Mouse (Mus musculus) left cerebral cortex, postnatal 4 days (tissue): Measurements from ENCODE around the gene Sorcs2. TPM values are rescaled to one million over a fixed set of nuclear protein-coding genes. Genes with fewer than 3 reads are reported as not detected.

Experiments
- DNase-seq: peaks from one replicate; pipeline ENCODE4 v3.0.0-alpha.2; 2022
- intact Hi-C: fragments of 180-260 bp; cut with DNase I; formaldehyde crosslinking; loops from one replicate; pipeline ENCODE4 v1.15.1; 2025
- total RNA-seq, 2 experiments: library from RNA; stranded (reverse); gene quantifications; 2 replicates each; pipeline ENCODE4 v1.2.3; 2021

Sorcs2 gene
- total RNA-seq, 2 experiments from 2014 or later, result 33.9 to 35.4 TPM

- intact Hi-C loops, result no loop called here
- no peak for DNase-seq
Observed at GRCm38 (mm10) chr5:36025076-36025475, 372.9 kb downstream of the Sorcs2 start.

- peak; percentile 59 for DNase-seq
Observed at GRCm38 (mm10) chr5:36024003-36024685, 373.8 kb downstream of the Sorcs2 start.

DNA sequence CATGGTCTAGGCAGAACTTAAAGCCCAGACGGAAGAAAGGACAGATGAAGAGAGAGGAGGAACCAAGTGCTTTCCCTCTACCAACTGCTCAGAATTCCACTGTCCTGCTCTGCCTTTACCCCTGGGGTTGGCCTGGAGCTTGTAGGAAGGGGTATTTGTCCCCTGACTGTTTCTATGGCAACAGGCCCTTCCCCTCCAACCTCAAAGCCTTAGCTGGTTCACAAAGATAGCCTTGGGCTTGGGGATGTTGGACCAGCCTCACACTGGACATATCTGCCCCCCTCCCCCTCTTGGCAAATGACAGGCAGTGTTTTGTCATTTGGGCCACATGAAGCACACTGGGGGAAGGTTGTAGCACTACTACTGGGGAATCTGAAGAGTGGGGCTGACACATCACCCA, 375.6 kb downstream of the Sorcs2 start:
- DNase-seq, result no peak
- intact Hi-C loops, result no loop called here

More at GRCm38 (mm10) chr5:36024003-36024685, 373.8 kb downstream of the Sorcs2 start:
- intact Hi-C loops, result no loop called here

- no peak for DNase-seq
Observed at GRCm38 (mm10) chr5:36021091-36021490, 376.8 kb downstream of the Sorcs2 start.

DNA sequence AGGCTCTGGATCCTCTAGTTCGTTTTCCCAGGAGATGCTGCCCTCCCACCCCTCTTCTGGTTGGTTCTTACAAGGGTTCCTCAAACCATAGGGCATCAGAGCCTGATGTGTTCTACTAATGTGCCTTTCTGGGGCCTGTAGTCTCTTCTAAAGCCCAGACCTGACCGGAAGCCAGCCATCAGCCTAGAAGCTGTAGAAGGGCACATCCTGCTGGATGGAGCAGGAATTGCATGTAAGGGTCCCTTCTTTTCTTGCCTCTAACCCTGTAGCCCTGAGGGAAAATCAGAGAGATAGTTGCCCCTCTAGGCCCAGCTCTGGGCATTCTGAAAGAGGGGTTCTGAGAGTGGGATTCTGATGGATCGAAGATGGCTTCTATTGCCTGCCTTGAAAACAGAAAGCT, 379.6 kb downstream of the Sorcs2 start:
- intact Hi-C loops, result no loop called here
- DNase-seq, result no peak

More at GRCm38 (mm10) chr5:36021091-36021490, 376.8 kb downstream of the Sorcs2 start:
- intact Hi-C loops, result no loop called here

- DNase-seq, result no peak
- intact Hi-C loops, result no loop called here
Observed at GRCm38 (mm10) chr5:36009405-36009804, 388.5 kb downstream of the Sorcs2 start.

DNA sequence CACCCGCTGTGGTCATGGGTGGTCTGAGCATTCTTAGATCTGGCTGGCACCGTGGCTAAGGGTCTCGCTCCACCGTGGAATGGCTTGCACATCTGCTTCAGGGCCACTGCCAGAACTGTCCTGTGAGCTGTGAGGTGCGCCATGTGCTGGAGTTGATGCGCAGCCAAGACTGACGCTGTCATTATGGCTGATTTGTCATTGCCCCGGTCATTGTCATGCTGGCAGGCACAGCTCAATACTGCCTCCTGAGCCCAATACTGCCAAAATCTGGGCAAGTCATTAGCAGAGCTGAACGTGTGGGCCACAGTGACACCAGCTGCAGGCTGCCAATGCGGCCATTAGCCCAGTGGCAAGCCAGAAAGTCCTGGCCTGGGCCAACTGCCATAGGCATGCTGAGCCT, 390.3 kb downstream of the Sorcs2 start:
- intact Hi-C loops, result no loop called here
- peak; percentile 93 for DNase-seq

DNA sequence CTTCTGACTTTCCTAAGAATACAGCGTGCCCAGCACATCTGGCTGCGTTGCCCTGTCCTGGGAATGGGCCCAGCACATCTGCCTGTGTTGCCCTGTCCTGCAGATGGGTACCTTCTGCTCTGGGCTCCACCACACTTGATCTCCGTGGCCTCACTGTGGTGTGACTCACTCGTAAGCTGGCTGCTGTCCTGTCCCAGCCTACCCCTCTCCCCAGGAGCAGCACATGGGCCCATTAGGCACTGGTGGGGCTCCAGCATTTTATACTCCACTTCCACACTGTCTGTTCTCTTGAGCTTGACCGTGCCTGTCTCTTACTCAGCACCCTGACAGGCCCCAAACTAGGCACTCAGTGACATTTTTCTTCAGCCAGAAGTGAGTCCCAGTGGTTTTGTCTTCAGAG, 391.4 kb downstream of the Sorcs2 start:
- DNase-seq, result no peak
- intact Hi-C loops, result no loop called here

DNA sequence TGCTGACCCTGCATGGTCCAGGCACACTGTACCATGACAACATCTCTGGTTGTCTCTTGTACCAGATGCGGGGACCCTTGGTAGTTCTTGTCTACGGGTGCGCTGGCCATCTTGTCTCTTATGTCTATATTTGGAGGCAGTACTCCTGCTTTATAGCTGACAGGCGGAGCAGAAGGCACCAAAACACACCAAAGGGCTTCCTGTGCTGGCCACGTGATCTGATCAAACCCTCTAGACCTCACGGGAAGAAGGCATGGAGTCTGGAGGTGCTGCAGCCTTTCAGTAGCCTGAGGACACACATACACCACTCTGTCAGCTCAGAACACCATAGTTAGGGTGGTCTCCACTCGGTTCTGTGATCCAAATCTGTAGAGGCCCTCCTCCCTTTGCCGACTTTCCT, 391.8 kb downstream of the Sorcs2 start:
- no peak for DNase-seq
- intact Hi-C loops, result no loop called here

- intact Hi-C loops, result no loop called here
Observed at GRCm38 (mm10) chr5:36003797-36004196, 394.1 kb downstream of the Sorcs2 start.

GRCm38 (mm10) chr5:35989986-35990735, 407.8 kb downstream of the Sorcs2 start:
- DNase-seq, result peak; percentile 44
- intact Hi-C loops, result no loop called here

More at GRCm38 (mm10) chr5:36003797-36004196, 394.1 kb downstream of the Sorcs2 start:
- no peak for DNase-seq

GRCm38 (mm10) chr5:35989506-35989905, 408.4 kb downstream of the Sorcs2 start:
- intact Hi-C loops, result no loop called here
- no peak for DNase-seq

- intact Hi-C loops, result no loop called here
- no peak for DNase-seq
Observed at GRCm38 (mm10) chr5:35988085-35988484, 409.9 kb downstream of the Sorcs2 start.

DNA sequence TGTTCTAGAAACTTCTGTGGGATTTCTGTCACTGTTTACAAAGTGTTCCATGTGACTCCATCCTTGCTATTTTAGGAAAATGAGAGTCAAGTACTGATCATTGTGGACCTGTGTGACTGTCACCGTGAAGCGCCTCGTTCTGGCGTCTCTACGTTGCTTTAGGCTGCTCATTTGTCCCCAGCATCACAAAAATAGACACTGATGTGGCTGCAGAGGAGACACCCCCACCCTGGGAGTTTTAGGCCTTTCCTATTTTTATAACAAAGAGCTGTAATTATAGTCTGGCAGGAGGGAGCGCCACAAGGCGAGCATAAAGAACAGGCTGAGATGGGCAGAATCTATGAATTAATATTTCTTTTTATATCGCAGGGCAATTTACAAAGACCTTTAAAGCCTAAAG, 412.3 kb downstream of the Sorcs2 start:
- intact Hi-C loops, result no loop called here
- no peak for DNase-seq

- intact Hi-C loops, result loop anchor here (2.0 kb wide), 1 partner anchor 417 kb away; the partner anchor contains the start of gene Sorcs2
- DNase-seq, result peak; percentile 83
Observed at GRCm38 (mm10) chr5:35981976-35982375, 416.0 kb downstream of the Sorcs2 start.

GRCm38 (mm10) chr5:35981341-35981740, 416.6 kb downstream of the Sorcs2 start:
- no peak for DNase-seq
- intact Hi-C loops, result no loop called here

DNA sequence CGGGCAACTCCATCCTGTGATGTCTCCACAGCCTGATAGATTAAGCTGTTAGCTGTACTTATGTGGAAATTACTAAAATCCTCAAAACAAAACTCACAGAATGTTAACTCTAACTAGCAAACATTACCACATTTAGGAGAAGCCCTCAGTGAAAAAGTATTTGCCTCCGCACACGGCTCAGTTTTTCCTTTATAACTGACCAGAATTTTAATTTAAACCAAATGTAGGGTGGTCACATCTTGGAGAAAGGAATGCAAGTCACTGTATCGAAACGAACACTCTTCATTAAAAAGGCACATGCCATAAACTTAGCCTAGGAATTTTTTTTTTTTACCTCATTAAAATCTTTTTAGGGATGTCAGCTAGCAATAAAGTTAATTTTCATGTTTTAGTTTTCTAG, 417.4 kb downstream of the Sorcs2 start:
- DNase-seq, result no peak

GRCm38 (mm10) chr5:35975681-35976080, 422.3 kb downstream of the Sorcs2 start:
- DNase-seq, result peak; percentile 76
- intact Hi-C loops, result loop anchor here (2.0 to 10.0 kb wide), 2 partner anchors 105 to 769 kb away; partner anchors contain the start of gene Bloc1s4

More for the DNA sequence above, 417.4 kb downstream of the Sorcs2 start:
- intact Hi-C loops, result no loop called here

- no peak for DNase-seq
- intact Hi-C loops, result loop anchor here (2.0 to 10.0 kb wide), 3 partner anchors 87 to 771 kb away; partner anchors contain the start of gene Bloc1s4
Observed at GRCm38 (mm10) chr5:35974265-35974664, 423.7 kb downstream of the Sorcs2 start.

GRCm38 (mm10) chr5:35973800-35974199, 424.1 kb downstream of the Sorcs2 start:
- no peak for DNase-seq
- intact Hi-C loops, result loop anchor here (2.0 to 10.0 kb wide), 3 partner anchors 86 to 771 kb away; partner anchors contain the start of gene Bloc1s4

GRCm38 (mm10) chr5:35972739-35973138, 425.2 kb downstream of the Sorcs2 start:
- DNase-seq, result no peak
- intact Hi-C loops, result loop anchor here (5.0 to 10.0 kb wide), 2 partner anchors 85 to 772 kb away; partner anchors contain the start of gene Bloc1s4
